Mouse (Mus musculus) olfactory bulb, adult 2 months (tissue): ENCODE data around the gene Nr1i3.

Source experiments
- CTCF ChIP-seq: fragments of 200-500 bp; IDR thresholded peaks from 2 replicates; pipeline ENCODE4 v1.5.1; 2012; ENCODE audit warnings: low read depth, mild to moderate bottlenecking, low read length, moderate library complexity; ENCODE audit not compliant: insufficient read depth
- POLR2A ChIP-seq: fragments of 200-500 bp; IDR thresholded peaks from 2 replicates; pipeline ENCODE4 v1.6.1; 2012; ENCODE audit warnings: mild to moderate bottlenecking, low read depth, low read length, moderate library complexity; ENCODE audit not compliant: insufficient read depth

DNA sequence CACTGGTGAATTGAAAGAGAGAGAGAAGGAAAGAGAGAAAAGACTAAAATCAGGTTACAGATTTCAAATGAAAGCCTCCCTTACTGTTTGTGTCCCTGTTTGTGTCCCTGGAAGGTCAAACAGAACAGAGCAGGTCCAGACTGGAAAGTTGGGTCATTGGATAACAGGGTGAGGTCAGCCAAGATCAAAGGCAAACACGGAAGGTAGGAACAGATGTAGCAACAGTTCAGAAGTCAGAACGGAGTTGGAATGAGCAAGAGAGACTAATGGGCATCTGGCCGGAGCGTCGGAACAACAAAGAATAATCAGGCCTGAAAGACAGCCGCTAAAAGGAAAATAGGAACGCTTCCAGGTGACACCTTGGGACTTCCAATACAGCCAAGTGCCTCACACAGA is 9.5 kb upstream of the Nr1i3 start:
- TF ChIP-seq POLR2A (no peak), CTCF (no peak)
